Mouse (Mus musculus) midbrain, embryonic 14.5 days (tissue): ENCODE data around the gene B4galt3. TPM values are rescaled to one million over a fixed set of nuclear protein-coding genes. Genes with fewer than 3 reads are reported as not detected.

Experiments
- ATAC-seq: fragments of 200-750 bp; cut with Nextera tagmentation; 2 replicates; pipeline ENCODE4 v1.8.0; 2017; ENCODE audit warnings: moderate number of reproducible peaks, moderate library complexity; ENCODE audit not compliant: low FRiP score, low TSS enrichment
- DNase-seq: peaks from one replicate; pipeline ENCODE4 v3.0.0-alpha.2; 2015
- H3K27ac ChIP-seq: fragments of 300-500 bp; sonication (generic); replicated peaks from 2 replicates; pipeline ENCODE4 v1.5.1; 2014; ENCODE audit warnings: mild to moderate bottlenecking, low read depth, low read length, moderate library complexity
- H3K27me3 ChIP-seq: fragments of 300-500 bp; sonication (generic); 2 replicates; pipeline ENCODE4 v1.6.1; 2014; ENCODE audit warnings: low read length, control low read depth, mixed read lengths; ENCODE audit not compliant: control insufficient read depth, insufficient read depth
- H3K36me3 ChIP-seq: fragments of 300-500 bp; sonication (generic); 2 replicates; pipeline ENCODE4 v1.6.1; 2014; ENCODE audit warnings: low read length, control low read depth; ENCODE audit not compliant: control insufficient read depth, insufficient read depth
- H3K4me1 ChIP-seq: fragments of 300-500 bp; sonication (generic); 2 replicates; pipeline ENCODE4 v1.6.1; 2014; ENCODE audit warnings: mild to moderate bottlenecking, antibody characterized with exemption, low read length, control low read depth; ENCODE audit not compliant: control insufficient read depth, insufficient read depth
- H3K4me2 ChIP-seq: fragments of 300-500 bp; sonication (generic); 2 replicates; pipeline ENCODE4 v1.6.1; 2014; ENCODE audit warnings: mild to moderate bottlenecking, low read length, moderate library complexity
- H3K4me3 ChIP-seq: fragments of 300-500 bp; sonication (generic); replicated peaks from 2 replicates; pipeline ENCODE4 v1.5.1; 2014; ENCODE audit warnings: low read depth, low read length
- H3K9ac ChIP-seq: fragments of 300-500 bp; sonication (generic); replicated peaks from 2 replicates; pipeline ENCODE4 v1.6.1; 2014; ENCODE audit warnings: mild to moderate bottlenecking, low read length, moderate library complexity
- H3K9me3 ChIP-seq: fragments of 300-500 bp; sonication (generic); 2 replicates; pipeline ENCODE4 v1.6.1; 2016; ENCODE audit warnings: low read length, control low read depth, mixed read lengths; ENCODE audit not compliant: control insufficient read depth
- WGBS: fragments of 180-500 bp; shearing (Covaris S2); extraction: QIAGEN DNeasy Blood & Tissue Kit; methylation state at CpG from one replicate; pipeline ENCODE4 v1.1.7; 2014; 5-methylcytosine and 5-hydroxymethylcytosine counted together
- polyA plus RNA-seq: library from polyadenylated mRNA; unstranded; fragments of >200 nt; fragmentation: Nextera tagmentation; extraction: Ambion mirVana; gene quantifications from 2 replicates; pipeline ENCODE4 v1.2.1, GENCODE M21; 2014

B4galt3 gene
- polyA plus RNA-seq, 1 experiment from 2014 or later = 101 TPM

GRCm38 (mm10) chr1:171268341-171268740 lies 1.8 kb upstream of the B4galt3 start:
- no peak overlapping the region for H3K4me3 ChIP-seq
- peaks cover 14% of the 10 kb centered on the region for H3K4me1 ChIP-seq
- no peaks in the 10 kb centered on the region for H3K9me3 ChIP-seq
- peaks cover 14% of the 10 kb centered on the region for H3K36me3 ChIP-seq
- no peaks in the 10 kb centered on the region for H3K27me3 ChIP-seq
- ATAC-seq (no peak), DNase-seq (no peak)
- WGBS = 60% methylated on average over 1 of the region's 1 CpGs
- no peak overlapping the region for H3K4me2 ChIP-seq
- no peak overlapping the region for H3K9ac ChIP-seq
- no peak overlapping the region for H3K27ac ChIP-seq

- Histone ChIP-seq H3K27ac (peak overlapping the region; percentile 53; the same call in 1 of the 2 replicates), H3K4me1 (peaks cover 14% of the 10 kb centered on the region), H3K4me3 (peak overlapping the region; percentile 68), H3K36me3 (peaks cover 35% of the 10 kb centered on the region), H3K4me2 (peak overlapping the region; percentile 83), H3K9ac (peak overlapping the region; percentile 74), H3K27me3 (no peaks in the 10 kb centered on the region), H3K9me3 (no peaks in the 10 kb centered on the region)
- DNase-seq (no peak), ATAC-seq (peak; percentile 78)
- WGBS = under 1% methylated on average over 19 of the region's 19 CpGs
These were observed 409 bp downstream of the B4galt3 start for GRCm38 (mm10) chr1:171270573-171270900.

- H3K27ac ChIP-seq = no peak overlapping the region
- peak overlapping the region; percentile 83 for H3K4me2 ChIP-seq
- 63% methylated on average over 9 of the region's 9 CpGs for WGBS
- ATAC-seq = no peak
- H3K9me3 ChIP-seq = no peaks in the 10 kb centered on the region
- DNase-seq = no peak
- H3K27me3 ChIP-seq = no peaks in the 10 kb centered on the region
- H3K9ac ChIP-seq = peak overlapping the region; percentile 74; the same call in 1 of the 2 replicates
- H3K4me3 ChIP-seq = peak overlapping the region; percentile 68
- peaks cover 14% of the 10 kb centered on the region for H3K4me1 ChIP-seq
- peaks cover 42% of the 10 kb centered on the region for H3K36me3 ChIP-seq
These were observed 1.1 kb downstream of the B4galt3 start for GRCm38 (mm10) chr1:171271196-171271595.

- Histone ChIP-seq H3K4me2 (peak overlapping the region; percentile 83; the same call in 1 of the 2 replicates), H3K4me3 (no peak overlapping the region), H3K9me3 (no peaks in the 10 kb centered on the region), H3K36me3 (peaks cover 46% of the 10 kb centered on the region), H3K27ac (no peak overlapping the region), H3K27me3 (no peaks in the 10 kb centered on the region), H3K4me1 (peaks cover 14% of the 10 kb centered on the region), H3K9ac (peak overlapping the region; percentile 6; the same call in 1 of the 2 replicates)
- DNase-seq (no peak), ATAC-seq (no peak)
- 76% methylated on average over 10 of the region's 10 CpGs for WGBS
These were observed 1.5 kb downstream of the B4galt3 start for GRCm38 (mm10) chr1:171271622-171272021.

GRCm38 (mm10) chr1:171272086-171272485 lies 2.0 kb downstream of the B4galt3 start:
- Histone ChIP-seq H3K9me3 (no peaks in the 10 kb centered on the region), H3K27ac (no peak overlapping the region), H3K4me2 (no peak overlapping the region; the same call in 1 of the 2 replicates), H3K4me1 (peaks cover 14% of the 10 kb centered on the region), H3K9ac (no peak overlapping the region; the same call in 1 of the 2 replicates), H3K27me3 (no peaks in the 10 kb centered on the region), H3K36me3 (peaks cover 51% of the 10 kb centered on the region), H3K4me3 (no peak overlapping the region)
- WGBS = 90% methylated on average over 3 of the region's 3 CpGs
- DNase-seq = no peak
- no peak for ATAC-seq

GRCm38 (mm10) chr1:171274171-171274570 lies 4.0 kb downstream of the B4galt3 start:
- no peaks in the 10 kb centered on the region for H3K27me3 ChIP-seq
- peaks cover 70% of the 10 kb centered on the region for H3K36me3 ChIP-seq
- WGBS = 91% methylated on average over 12 of the region's 12 CpGs
- ATAC-seq (no peak), DNase-seq (no peak)
- H3K9ac ChIP-seq = no peak overlapping the region
- no peak overlapping the region for H3K4me2 ChIP-seq
- no peak overlapping the region for H3K4me3 ChIP-seq
- H3K4me1 ChIP-seq = peaks cover 14% of the 10 kb centered on the region
- H3K9me3 ChIP-seq = no peaks in the 10 kb centered on the region
- no peak overlapping the region for H3K27ac ChIP-seq

GRCm38 (mm10) chr1:171275144-171275734 lies 5.1 kb downstream of the B4galt3 start:
- Histone ChIP-seq H3K4me2 (no peak overlapping the region), H3K9ac (no peak overlapping the region), H3K9me3 (no peaks in the 10 kb centered on the region), H3K4me3 (no peak overlapping the region), H3K27ac (no peak overlapping the region), H3K36me3 (peaks cover 70% of the 10 kb centered on the region), H3K27me3 (no peaks in the 10 kb centered on the region), H3K4me1 (peaks cover 14% of the 10 kb centered on the region)
- ATAC-seq (no peak), DNase-seq (no peak)
- 80% methylated on average over 11 of the region's 11 CpGs for WGBS

GRCm38 (mm10) chr1:171276110-171276748 lies 6.1 kb downstream of the B4galt3 start:
- ATAC-seq = no peak
- 94% methylated on average over 14 of the region's 14 CpGs for WGBS
- no peaks in the 10 kb centered on the region for H3K27me3 ChIP-seq
- no peak for DNase-seq
- no peak overlapping the region for H3K4me2 ChIP-seq
- H3K9ac ChIP-seq = no peak overlapping the region
- no peak overlapping the region for H3K4me3 ChIP-seq
- peaks cover 13% of the 10 kb centered on the region for H3K4me1 ChIP-seq
- no peaks in the 10 kb centered on the region for H3K9me3 ChIP-seq
- no peak overlapping the region for H3K27ac ChIP-seq
- peaks cover 70% of the 10 kb centered on the region for H3K36me3 ChIP-seq

GRCm38 (mm10) chr1:171277736-171278135 lies 7.6 kb downstream of the B4galt3 start:
- H3K4me1 ChIP-seq = peaks cover 7% of the 10 kb centered on the region
- ATAC-seq (no peak), DNase-seq (no peak)
- no peaks in the 10 kb centered on the region for H3K9me3 ChIP-seq
- WGBS = 87% methylated on average over 10 of the region's 10 CpGs
- H3K27me3 ChIP-seq = no peaks in the 10 kb centered on the region
- no peak overlapping the region for H3K9ac ChIP-seq
- H3K4me2 ChIP-seq = no peak overlapping the region
- H3K27ac ChIP-seq = no peak overlapping the region
- H3K4me3 ChIP-seq = no peak overlapping the region
- H3K36me3 ChIP-seq = peaks cover 67% of the 10 kb centered on the region
